Mouse (Mus musculus): ENCODE data around the gene Grin3b. TPM values are rescaled to one million over a fixed set of nuclear protein-coding genes. Genes with fewer than 3 reads are reported as not detected.
A peak's percentile ranks its signal among the peaks of the same experiment; 100 is the strongest.

Gene Grin3b
- polyA plus RNA-seq, 1 experiment from 2014 or later, result 0.21 TPM

DNA sequence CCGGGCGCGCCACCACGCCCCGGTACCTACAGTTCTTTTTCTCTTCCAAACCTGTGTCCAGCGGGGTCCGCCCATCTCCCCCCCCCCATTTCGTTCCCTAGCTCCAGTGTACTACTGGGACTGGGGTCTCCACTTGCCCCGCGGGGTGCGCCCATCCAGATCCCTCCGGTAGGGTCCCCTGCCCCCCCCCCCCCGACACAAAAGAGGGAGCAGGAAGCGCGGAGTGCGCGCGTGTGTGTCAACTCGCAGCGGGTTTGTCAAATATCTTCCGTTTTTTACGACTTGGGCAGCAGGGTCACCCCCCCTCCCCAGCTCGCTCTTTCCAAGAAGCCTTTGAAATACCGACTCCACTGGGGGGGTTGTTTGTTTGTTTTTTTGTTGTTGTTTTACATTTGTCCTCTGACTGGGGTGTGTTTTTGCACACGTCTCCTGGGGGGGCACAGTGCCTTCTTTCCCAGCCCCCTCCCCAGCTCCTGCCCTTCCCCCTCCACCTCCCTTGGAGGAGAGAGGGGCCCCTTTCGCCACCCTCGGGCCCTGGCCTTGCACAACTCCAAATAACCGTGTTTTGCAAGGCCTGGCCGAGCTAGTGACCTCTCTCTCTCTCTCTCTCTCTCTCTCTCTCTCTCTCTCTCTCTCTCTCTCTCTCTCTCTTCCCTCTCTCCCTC is 42.4 kb upstream of the Grin3b start:
- ATAC-seq (ENCODE audit: insufficient read depth, low FRiP score), result no peak
- peaks cover 33% of the 10 kb centered on the region for H3K4me1 ChIP-seq (ENCODE audit: control insufficient read depth, insufficient read depth, low read length)

DNA sequence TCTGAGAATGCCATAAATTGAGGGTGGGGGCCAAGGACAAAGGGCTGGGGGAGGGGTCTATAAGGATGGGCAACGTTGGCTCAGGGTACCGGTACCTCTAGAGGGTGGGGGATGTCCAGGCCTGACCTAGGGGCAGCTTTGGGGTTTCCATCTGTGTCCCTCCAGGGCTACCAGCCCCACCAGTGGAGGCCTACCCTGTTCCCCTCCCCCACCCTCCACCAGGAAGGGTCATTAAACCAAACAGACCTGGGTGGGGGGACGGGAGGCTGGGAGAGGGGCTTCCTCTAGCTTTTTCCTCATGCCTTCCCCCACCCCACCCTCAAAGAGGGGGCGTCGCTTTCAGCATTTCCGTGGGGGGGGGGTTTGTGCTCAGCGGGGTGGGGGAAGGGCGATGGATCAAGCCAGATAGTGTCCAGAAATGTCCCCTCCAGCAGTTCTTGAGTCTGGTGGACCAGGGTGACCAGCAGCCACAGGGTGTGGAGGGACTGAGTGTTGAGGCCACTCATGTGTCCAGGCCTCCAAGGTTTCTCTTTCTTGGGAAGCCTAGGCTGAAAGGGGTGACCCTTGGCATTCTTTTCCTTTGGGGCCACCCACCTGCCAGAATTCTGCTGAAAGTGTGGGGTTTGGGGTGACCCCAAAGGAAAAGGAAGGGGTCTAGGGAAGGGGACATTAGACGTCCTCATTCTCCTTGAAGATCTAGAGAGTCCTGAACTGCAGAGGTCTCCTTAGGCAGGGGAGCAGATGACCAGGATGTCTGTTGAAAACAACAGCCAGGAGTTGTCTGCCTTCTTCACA is 41.4 kb upstream of the Grin3b start:
- peak overlapping the region; percentile 89 for H3K9ac ChIP-seq (ENCODE audit: low read length)
- 27% methylated on average over 9 of the region's 9 CpGs for WGBS
- H3K36me3 ChIP-seq (ENCODE audit: control insufficient read depth, insufficient read depth, low read length), result peaks cover 13% of the 10 kb centered on the region; the same call in 1 of the 2 replicates
- no peak for ATAC-seq (ENCODE audit: insufficient read depth, low FRiP score)
- no peaks in the 10 kb centered on the region for H3K9me3 ChIP-seq (replicated peaks; ENCODE audit: control insufficient read depth, low read length)
- H3K27me3 ChIP-seq (ENCODE audit: control insufficient read depth, insufficient read depth, low read length), result no peaks in the 10 kb centered on the region
- H3K27ac ChIP-seq (ENCODE audit: low read length), result peak overlapping the region; percentile 55
- peak overlapping the region; percentile 85 for H3K4me3 ChIP-seq (replicated peaks; ENCODE audit: low read length)
- peak overlapping the region; percentile 92 for H3K4me2 ChIP-seq (ENCODE audit: low read depth, low read length)
- H3K4me1 ChIP-seq (ENCODE audit: control insufficient read depth, insufficient read depth, low read length), result peaks cover 42% of the 10 kb centered on the region

More for the DNA sequence above, 42.4 kb upstream of the Grin3b start:
- Histone ChIP-seq H3K27me3 (ENCODE audit: control insufficient read depth, insufficient read depth, low read length) (no peaks in the 10 kb centered on the region; the same call in 1 of the 2 replicates), H3K9ac (ENCODE audit: low read length) (peak overlapping the region; percentile 89), H3K9me3 (replicated peaks; ENCODE audit: control insufficient read depth, low read length) (no peaks in the 10 kb centered on the region), H3K4me2 (ENCODE audit: low read depth, low read length) (peak overlapping the region; percentile 92), H3K36me3 (ENCODE audit: control insufficient read depth, insufficient read depth, low read length) (peaks cover 13% of the 10 kb centered on the region; the same call in 1 of the 2 replicates), H3K27ac (ENCODE audit: low read length) (peak overlapping the region; percentile 95), H3K4me3 (replicated peaks; ENCODE audit: low read length) (peak overlapping the region; percentile 85)
- WGBS, result 2% methylated on average over 29 of the region's 29 CpGs

DNA sequence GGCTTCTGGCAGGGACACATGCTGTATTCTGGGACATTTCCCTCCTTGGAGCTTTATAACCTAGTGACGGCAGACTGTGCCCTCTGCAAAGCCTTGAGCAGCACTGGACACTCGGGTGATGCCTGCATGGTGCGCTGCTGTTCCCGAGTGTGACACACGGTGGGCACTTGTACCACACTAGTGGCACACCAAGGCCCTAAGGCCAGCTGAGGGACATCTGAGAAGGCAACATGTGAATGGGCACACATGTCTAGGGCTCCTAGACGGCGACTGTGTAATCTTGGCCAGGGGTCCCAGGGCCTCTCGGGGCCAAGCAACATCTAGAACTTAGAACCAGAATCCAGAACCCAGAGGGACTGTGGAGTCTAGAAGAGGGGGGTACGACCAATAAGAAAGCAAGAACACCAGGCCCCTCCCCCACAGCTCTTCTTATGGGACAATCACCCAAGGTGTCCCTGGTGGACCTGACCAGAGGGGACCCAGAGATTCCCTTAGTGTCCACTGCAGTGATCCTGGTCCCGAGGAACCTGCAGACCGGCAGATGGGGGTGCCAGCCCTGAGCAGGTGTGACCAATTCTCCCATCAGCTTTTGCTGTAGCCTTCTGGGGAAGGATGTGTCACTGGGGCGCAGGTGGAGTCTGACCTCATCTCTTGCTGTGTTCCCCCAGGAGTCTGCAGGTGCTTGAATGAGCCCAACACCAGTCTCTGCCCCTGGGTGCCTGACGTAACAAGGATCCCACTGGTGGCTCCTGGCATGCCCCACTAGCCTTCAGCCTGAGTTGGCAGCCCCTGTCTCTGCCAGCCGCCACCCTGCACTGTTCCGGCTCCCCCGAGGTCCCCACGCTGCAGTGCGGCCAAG is 40.3 kb upstream of the Grin3b start:
- H3K27me3 ChIP-seq (ENCODE audit: control insufficient read depth, insufficient read depth, low read length), result no peaks in the 10 kb centered on the region
- H3K9ac ChIP-seq (ENCODE audit: low read length), result no peak overlapping the region
- H3K4me3 ChIP-seq (replicated peaks; ENCODE audit: low read length), result no peak overlapping the region
- H3K4me1 ChIP-seq (ENCODE audit: control insufficient read depth, insufficient read depth, low read length), result peaks cover 53% of the 10 kb centered on the region
- no peak overlapping the region for H3K4me2 ChIP-seq (ENCODE audit: low read depth, low read length)
- no peak overlapping the region for H3K27ac ChIP-seq (ENCODE audit: low read length)
- 89% methylated on average over 18 of the region's 18 CpGs for whole genome bisulfite sequencing
- ATAC-seq (ENCODE audit: insufficient read depth, low FRiP score), result no peak
- H3K9me3 ChIP-seq (replicated peaks; ENCODE audit: control insufficient read depth, low read length), result no peaks in the 10 kb centered on the region
- H3K36me3 ChIP-seq (ENCODE audit: control insufficient read depth, insufficient read depth, low read length), result peaks cover 13% of the 10 kb centered on the region; the same call in 1 of the 2 replicates

DNA sequence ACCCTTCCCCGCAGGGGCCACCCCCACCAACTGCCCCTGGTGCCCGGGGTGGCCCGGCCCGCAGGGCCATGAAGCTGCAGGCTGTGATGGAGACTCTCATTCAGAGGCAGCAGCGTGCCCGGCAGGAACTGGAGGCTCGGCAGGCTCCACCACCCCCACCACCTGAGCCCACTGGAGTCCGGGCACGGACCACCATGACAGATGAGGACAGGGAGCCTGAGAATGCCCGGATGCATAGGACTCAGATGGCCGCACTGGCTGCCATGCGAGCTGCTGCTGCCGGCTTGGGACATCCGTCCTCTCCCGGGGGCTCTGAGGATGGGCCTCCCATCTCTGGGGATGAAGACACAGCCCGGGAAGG is 39.7 kb upstream of the Grin3b start:
- WGBS, result 91% methylated on average over 16 of the region's 16 CpGs
- peaks cover 13% of the 10 kb centered on the region; the same call in 1 of the 2 replicates for H3K36me3 ChIP-seq (ENCODE audit: control insufficient read depth, insufficient read depth, low read length)
- H3K4me1 ChIP-seq (ENCODE audit: control insufficient read depth, insufficient read depth, low read length), result peaks cover 54% of the 10 kb centered on the region
- H3K4me2 ChIP-seq (ENCODE audit: low read depth, low read length), result no peak overlapping the region
- no peaks in the 10 kb centered on the region for H3K9me3 ChIP-seq (replicated peaks; ENCODE audit: control insufficient read depth, low read length)
- no peak overlapping the region for H3K27ac ChIP-seq (ENCODE audit: low read length)
- H3K27me3 ChIP-seq (ENCODE audit: control insufficient read depth, insufficient read depth, low read length), result no peaks in the 10 kb centered on the region
- H3K9ac ChIP-seq (ENCODE audit: low read length), result no peak overlapping the region
- no peak for ATAC-seq (ENCODE audit: insufficient read depth, low FRiP score)
- H3K4me3 ChIP-seq (replicated peaks; ENCODE audit: low read length), result no peak overlapping the region

DNA sequence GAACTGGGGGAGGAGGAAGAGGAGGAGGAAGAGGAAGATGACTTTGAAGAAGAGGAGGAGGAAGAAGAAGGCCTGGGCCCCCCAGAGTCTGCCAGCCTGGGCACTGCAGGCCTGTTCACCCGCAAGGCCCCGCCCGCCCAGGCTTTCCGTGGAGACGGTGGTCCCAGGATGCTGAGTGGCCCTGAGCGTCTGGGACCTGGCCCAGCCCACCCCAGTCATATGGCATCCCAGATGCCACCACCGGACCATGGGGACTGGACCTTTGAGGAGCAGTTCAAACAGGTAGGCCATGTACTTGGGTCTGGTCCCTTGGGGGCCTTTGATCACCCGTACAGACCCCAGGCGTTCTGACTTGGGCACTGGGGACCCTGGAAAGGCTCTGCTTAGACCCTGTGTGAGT is 38.7 kb upstream of the Grin3b start:
- Histone ChIP-seq H3K27ac (ENCODE audit: low read length) (no peak overlapping the region), H3K9me3 (replicated peaks; ENCODE audit: control insufficient read depth, low read length) (no peaks in the 10 kb centered on the region), H3K4me2 (ENCODE audit: low read depth, low read length) (no peak overlapping the region), H3K9ac (ENCODE audit: low read length) (no peak overlapping the region), H3K4me1 (ENCODE audit: control insufficient read depth, insufficient read depth, low read length) (peaks cover 59% of the 10 kb centered on the region), H3K36me3 (ENCODE audit: control insufficient read depth, insufficient read depth, low read length) (peaks cover 13% of the 10 kb centered on the region; the same call in 1 of the 2 replicates), H3K4me3 (replicated peaks; ENCODE audit: low read length) (no peak overlapping the region), H3K27me3 (ENCODE audit: control insufficient read depth, insufficient read depth, low read length) (no peaks in the 10 kb centered on the region)
- WGBS, result 74% methylated on average over 9 of the region's 9 CpGs
- ATAC-seq (ENCODE audit: insufficient read depth, low FRiP score), result no peak

DNA sequence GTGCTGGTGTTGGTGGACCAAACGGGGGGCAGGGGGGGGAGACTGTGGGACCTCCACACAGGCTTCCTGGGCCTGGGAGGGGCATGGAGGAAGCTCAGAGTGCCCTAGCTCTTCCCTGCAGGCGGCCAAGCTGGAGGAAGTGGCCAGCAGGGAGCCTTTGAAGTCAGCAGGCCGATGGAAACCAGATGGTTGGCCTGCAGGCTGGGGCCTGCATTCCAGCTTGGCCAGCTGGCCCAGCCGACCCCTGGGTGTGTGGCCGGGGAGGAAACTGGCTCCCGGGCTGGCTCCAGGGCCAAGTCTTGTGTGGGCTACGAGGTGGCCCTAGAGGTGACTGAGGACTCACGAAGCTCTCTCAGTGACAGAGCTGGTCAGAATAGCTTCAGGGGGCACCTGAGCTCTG is 37.8 kb upstream of the Grin3b start:
- H3K36me3 ChIP-seq (ENCODE audit: control insufficient read depth, insufficient read depth, low read length), result peaks cover 13% of the 10 kb centered on the region; the same call in 1 of the 2 replicates
- no peaks in the 10 kb centered on the region for H3K27me3 ChIP-seq (ENCODE audit: control insufficient read depth, insufficient read depth, low read length)
- 18% methylated on average over 8 of the region's 8 CpGs for WGBS
- ATAC-seq (ENCODE audit: insufficient read depth, low FRiP score), result peak; percentile 5; the same call in 1 of the 2 replicates
- H3K4me2 ChIP-seq (ENCODE audit: low read depth, low read length), result peak overlapping the region; percentile 27; the same call in 1 of the 2 replicates
- H3K4me1 ChIP-seq (ENCODE audit: control insufficient read depth, insufficient read depth, low read length), result peaks cover 63% of the 10 kb centered on the region
- H3K4me3 ChIP-seq (replicated peaks; ENCODE audit: low read length), result no peak overlapping the region
- H3K9me3 ChIP-seq (replicated peaks; ENCODE audit: control insufficient read depth, low read length), result no peaks in the 10 kb centered on the region
- H3K9ac ChIP-seq (ENCODE audit: low read length), result peak overlapping the region; percentile 54
- peak overlapping the region; percentile 73 for H3K27ac ChIP-seq (ENCODE audit: low read length)

DNA sequence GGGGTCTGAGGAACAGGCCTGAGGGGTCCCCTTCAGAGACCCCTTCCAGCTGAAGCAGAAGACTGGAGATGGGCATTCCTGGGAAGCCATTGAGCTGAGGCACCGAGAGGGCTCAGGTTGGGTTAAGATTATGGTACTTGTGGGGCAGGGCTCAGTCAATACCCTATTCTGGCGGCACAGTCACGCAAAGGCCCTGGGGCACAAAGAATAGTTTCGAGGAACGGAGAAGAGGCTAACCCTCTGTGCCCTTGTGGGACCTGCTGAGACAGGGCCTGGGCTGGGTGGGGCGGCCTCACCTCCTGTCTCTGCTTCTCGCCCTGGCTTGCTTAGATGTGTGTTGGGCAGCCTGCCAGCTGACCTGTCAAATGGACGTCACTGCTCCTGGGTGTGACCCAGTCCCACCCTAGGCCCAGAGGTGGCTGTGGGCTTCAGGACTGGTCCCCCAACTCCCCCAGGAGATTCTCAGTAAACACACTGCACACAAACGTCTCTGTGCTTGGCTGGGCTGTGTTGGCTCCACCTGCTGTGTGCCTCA is 37.3 kb upstream of the Grin3b start:
- peak overlapping the region; percentile 27; the same call in 1 of the 2 replicates for H3K4me2 ChIP-seq (ENCODE audit: low read depth, low read length)
- ATAC-seq (ENCODE audit: insufficient read depth, low FRiP score), result no peak
- peaks cover 67% of the 10 kb centered on the region for H3K4me1 ChIP-seq (ENCODE audit: control insufficient read depth, insufficient read depth, low read length)
- no peaks in the 10 kb centered on the region for H3K27me3 ChIP-seq (ENCODE audit: control insufficient read depth, insufficient read depth, low read length)
- peaks cover 13% of the 10 kb centered on the region; the same call in 1 of the 2 replicates for H3K36me3 ChIP-seq (ENCODE audit: control insufficient read depth, insufficient read depth, low read length)
- H3K27ac ChIP-seq (ENCODE audit: low read length), result peak overlapping the region; percentile 73
- H3K9ac ChIP-seq (ENCODE audit: low read length), result peak overlapping the region; percentile 54; the same call in 1 of the 2 replicates
- H3K9me3 ChIP-seq (replicated peaks; ENCODE audit: control insufficient read depth, low read length), result no peaks in the 10 kb centered on the region
- 61% methylated on average over 9 of the region's 9 CpGs for WGBS
- H3K4me3 ChIP-seq (replicated peaks; ENCODE audit: low read length), result no peak overlapping the region

DNA sequence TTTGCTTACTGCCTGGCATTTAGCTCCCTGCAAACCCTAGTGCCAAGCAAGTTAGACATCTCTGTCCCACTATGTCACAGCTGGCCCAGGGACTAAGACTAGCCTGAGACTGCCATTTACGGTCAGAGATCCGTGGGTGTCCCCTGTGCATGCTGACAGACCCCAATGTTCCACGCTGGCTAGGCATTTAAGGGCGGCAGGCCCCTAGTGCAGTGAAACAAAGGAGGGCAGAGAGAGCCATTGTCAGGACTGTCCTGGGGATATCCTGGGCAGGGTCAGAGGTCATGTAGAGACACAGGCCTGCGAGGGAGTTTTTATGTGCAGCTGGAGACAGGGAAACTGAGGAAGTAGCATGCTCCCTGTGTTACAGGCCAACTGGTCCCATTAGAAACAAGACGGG is 36.7 kb upstream of the Grin3b start:
- Histone ChIP-seq H3K27me3 (ENCODE audit: control insufficient read depth, insufficient read depth, low read length) (no peaks in the 10 kb centered on the region), H3K9me3 (replicated peaks; ENCODE audit: control insufficient read depth, low read length) (no peaks in the 10 kb centered on the region), H3K4me2 (ENCODE audit: low read depth, low read length) (no peak overlapping the region), H3K4me1 (ENCODE audit: control insufficient read depth, insufficient read depth, low read length) (peaks cover 65% of the 10 kb centered on the region), H3K36me3 (ENCODE audit: control insufficient read depth, insufficient read depth, low read length) (peaks cover 13% of the 10 kb centered on the region; the same call in 1 of the 2 replicates), H3K4me3 (replicated peaks; ENCODE audit: low read length) (no peak overlapping the region), H3K27ac (ENCODE audit: low read length) (peak overlapping the region; percentile 73), H3K9ac (ENCODE audit: low read length) (0 out of 2 replicates have a peak overlapping the region, but pooled peaks have one; percentile 9)
- ATAC-seq (ENCODE audit: insufficient read depth, low FRiP score), result no peak
- WGBS, result 75% methylated on average over 6 of the region's 6 CpGs

Measured in stomach, embryonic 16.5 days (tissue).